Mouse (Mus musculus) cerebellum, adult 8-10 months (tissue): ENCODE data around the gene Lpin1.

ENCODE experiments used
- DNase-seq: peaks from one replicate; pipeline ENCODE4 v3.0.0; 2022

Lpin1 gene

GRCm38 (mm10) chr12:16610936-16611335 is at the start of gene Lpin1:
TSS of gene Lpin1 (minus strand) at chr12:16610966.
- no peak for DNase-seq

- no peak for DNase-seq
These were observed 46.4 kb upstream of the Lpin1 start for GRCm38 (mm10) chr12:16656906-16657875.

DNA sequence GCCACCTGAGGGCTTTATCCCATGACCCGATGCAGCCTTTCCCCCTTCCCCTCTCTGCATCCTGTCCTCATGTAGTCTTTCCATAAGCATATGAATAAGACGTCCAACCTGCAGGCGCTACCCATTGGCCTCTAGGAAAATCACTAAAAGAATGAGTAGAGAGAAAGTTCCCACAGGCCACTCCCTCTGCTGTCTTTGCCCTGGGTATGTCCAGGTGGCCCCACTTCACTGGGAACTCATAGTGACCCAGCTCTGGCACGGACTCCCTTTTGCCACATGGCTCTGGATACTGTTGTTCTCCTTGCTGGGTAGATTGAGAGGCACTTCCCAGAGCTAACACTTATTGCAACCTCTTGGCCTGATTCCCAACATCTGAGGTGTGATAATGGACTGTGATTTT is 44.8 kb upstream of the Lpin1 start:
- no peak for DNase-seq

DNA sequence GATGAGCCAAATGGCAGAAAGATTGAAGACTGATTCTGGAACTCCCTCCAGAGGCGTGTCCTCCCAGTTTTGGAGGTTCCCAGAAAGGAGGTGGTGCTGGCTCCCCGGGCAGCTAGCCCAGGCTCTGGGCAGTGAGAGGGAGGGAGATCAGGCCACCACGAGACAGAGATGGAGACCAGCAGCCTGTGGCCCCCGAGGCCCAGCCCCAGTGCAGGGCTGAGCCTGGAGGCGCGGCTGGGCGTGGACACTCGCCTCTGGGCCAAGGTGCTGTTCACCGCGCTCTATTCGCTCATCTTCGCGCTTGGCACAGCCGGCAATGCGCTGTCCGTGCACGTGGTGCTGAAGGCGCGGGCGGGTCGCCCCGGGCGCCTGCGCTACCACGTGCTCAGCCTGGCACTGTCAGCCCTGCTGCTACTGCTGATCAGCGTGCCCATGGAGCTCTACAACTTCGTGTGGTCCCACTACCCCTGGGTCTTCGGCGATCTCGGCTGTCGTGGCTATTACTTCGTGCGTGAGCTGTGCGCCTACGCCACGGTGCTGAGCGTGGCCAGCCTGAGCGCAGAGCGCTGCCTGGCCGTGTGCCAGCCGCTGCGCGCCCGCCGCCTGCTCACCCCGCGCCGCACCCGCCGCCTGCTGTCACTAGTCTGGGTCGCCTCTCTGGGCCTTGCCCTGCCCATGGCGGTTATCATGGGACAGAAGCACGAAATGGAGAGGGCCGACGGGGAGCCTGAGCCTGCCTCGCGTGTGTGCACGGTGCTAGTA is 42.7 kb upstream of the Lpin1 start, which contains the start of gene Ntsr2:
Gene Ntsr2 (plus strand): TSS at position 51 of the 762 bp plus-strand sequence.
- DNase-seq, result peak; percentile 14

GRCm38 (mm10) chr12:16649819-16650218 is 39.1 kb upstream of the Lpin1 start:
- DNase-seq, result no peak

- no peak for DNase-seq
These were observed 37.5 kb upstream of the Lpin1 start for GRCm38 (mm10) chr12:16648273-16648672.

- DNase-seq, result no peak
These were observed 36.1 kb upstream of the Lpin1 start for GRCm38 (mm10) chr12:16646780-16647409.

DNA sequence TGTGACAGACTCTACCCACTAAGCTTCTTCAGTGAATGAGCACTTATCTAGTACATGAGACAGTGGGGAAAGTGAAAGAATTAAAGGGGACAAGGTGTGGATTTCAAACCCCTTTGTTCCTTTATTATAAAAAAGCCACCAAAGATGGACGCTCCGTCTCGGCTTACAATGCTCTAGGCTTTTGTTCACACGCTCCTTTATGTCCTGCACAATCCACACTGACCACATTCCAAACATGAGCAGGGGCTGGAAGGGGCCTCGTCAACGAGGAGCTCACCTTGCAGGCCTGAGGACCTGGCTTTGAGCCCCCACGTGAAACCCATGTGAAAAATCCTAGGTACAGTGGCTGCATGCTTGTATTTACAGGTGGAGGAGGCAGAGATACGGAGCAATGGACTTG is 33.9 kb upstream of the Lpin1 start:
- DNase-seq, result no peak

DNA sequence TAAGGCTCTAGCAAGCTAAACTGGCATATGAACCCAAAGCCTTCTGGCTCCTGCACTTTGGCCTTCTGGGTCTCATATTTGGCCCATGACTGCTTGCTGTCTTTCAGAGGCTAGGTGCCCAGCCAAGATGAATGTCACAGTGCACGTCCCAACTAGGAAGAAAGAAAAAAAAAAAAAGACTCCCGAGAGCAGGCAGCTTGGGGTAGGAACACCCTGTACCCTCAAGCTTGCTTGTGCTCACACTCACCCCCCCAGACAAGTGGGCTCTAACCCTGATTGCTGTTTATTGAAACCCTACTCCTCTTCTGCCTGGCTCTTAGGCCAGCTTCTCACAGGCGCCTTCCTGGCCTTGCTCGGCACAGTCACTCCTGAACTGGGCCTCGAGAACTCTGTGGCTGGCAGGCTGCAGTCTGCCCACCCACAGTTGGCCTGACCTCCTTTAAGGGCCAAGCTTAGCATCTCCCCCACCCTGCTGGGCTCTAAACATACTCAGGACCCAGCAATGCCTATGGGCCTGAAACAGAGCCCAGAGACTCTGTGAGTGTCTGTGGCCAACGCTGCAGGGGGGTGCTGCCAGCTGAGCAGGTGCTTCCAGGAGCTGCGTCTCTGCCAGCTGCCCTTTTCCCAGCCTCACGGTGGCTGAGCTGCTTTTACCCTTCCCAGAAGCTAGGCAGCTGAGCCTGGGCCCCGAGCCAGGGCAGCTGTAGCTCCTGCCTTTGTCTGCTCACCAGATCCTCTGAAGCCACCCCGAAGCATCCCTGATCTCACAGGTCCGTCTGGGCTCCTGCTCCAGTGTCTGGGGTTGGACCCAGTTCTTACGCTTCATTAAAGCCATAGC is 33.0 kb upstream of the Lpin1 start:
- DNase-seq, result no peak

- DNase-seq, result no peak
These were observed 31.2 kb upstream of the Lpin1 start for GRCm38 (mm10) chr12:16642000-16642399.

- no peak for DNase-seq
These were observed 29.3 kb upstream of the Lpin1 start for GRCm38 (mm10) chr12:16640075-16640474.

- no peak for DNase-seq
These were observed 28.5 kb upstream of the Lpin1 start for GRCm38 (mm10) chr12:16639078-16639771.

DNA sequence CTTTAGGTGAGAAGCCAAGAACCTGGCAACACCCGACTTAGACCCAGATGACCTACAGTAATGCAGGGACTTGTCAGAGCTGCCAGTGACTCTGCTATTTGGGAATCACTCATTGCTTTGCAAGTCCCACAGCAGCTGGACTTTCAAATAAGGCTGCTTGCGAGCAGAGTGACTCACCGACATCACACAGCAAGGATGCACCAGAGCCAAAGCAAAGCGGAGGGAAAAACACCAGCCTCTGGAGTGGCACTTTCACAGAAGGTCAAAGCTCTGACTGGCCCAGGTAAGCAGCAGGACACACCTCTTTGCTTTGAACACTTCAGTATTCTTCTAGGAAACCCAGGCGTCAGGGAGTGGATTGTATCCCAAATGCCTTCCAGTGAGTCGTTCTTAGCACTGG is 25.1 kb upstream of the Lpin1 start:
- DNase-seq, result no peak

DNA sequence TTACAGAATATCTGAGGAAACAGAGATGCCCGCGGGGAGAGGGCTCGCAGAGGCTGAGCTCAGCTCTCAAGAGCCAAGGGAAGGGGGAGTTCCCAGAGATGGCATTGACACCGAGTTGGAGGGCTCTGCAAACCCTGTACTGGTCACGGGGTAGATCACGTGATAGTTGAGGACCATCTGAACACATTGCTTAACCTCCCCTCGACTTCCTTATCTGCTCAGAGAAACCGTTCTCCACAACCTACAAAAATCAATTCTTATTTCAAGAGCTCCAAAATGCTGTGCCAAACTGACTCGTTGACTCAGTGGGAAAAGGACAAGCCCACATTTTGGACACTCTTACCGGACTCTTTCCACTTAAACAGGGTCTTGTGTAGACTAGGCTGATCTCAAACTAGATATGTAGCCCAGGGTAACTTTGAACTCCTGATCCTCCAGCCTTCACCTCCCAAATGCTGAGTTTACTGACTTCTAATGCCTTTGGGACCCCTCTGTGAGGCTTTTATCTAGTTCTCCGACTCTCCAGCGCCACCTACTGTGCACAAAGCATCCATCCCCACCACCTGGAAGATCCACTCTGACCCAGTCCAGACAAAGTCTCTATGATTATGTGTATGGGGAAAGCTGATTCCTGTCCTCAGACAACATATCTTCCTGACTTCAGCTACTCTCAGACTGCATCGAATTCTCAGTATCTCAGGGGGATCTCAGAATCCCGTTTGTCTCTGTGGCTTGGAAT is 23.5 kb upstream of the Lpin1 start:
- DNase-seq, result peak; percentile 34

DNA sequence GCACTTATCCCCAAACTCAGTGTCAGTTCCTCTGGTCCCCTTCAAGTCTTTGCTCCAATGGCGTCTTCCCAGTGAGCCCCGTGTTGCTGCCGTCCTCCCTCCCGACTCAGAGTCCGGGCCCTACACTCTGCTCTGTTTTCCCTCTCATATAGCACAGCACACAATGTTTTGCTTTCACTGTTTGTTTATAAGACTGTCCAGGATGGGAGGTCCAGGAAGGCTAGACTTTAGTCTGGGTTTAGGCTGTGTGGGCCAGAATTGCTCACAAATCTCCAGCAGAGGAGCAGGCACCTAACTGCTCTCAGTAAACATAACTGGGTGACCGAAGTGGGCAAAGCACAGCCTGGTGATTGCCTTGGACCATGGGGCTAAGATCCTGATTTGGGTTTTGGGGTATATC is 22.5 kb upstream of the Lpin1 start:
- no peak for DNase-seq

GRCm38 (mm10) chr12:16631423-16631822 is 20.7 kb upstream of the Lpin1 start:
- DNase-seq, result no peak

GRCm38 (mm10) chr12:16630866-16631185 is 20.1 kb upstream of the Lpin1 start:
- no peak for DNase-seq

DNA sequence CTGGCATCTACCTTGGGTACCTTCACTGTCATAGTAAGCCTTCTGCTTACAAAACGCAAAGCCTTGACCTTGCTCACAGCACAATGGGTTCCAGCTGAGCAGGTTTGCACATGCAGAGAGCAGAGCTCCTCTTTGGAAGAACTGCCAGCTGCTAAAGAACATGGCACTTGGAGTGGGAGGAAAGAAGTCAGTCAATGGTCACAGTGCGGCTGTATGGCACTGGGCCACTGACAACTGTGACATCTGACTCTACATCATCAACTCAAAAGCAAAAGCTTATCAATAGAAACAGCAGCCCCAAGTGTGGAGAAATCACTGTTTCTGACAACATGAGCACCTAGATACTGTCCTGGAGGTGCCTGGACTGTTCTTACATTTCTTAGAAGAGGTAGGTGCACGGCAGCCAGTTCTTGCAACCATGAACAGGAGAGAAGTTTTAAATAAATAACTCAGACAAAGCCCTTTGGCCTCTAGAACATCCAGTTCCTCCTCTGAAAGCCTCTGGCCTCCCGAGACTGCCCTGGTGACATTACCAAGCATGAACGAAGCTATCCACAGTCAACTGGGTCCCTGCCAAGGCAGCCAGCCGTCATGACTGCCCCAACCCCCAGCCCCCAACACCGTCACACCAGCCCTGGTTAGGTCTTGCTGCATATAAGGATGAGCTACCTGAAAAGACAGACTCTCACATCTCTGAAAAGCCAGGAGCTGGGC is 19.5 kb upstream of the Lpin1 start:
- DNase-seq, result no peak

DNA sequence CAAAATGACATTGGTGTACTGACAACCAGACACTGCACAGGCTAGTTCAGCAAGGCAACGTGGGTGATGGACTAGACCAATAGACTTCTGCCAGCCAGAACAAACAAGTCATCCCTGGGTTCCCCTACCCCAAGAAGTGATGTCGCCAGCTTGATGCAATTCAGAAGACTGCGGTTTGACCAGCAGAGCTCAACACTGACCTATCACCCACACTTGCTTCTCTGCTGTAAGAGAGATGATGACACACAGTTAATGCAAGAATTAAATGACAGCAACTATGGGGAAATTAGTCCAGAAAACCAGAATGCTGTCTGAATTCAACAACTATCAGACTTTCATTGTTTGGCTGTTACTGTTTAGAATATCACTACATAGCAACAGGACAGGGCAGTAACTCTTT is 9.5 kb upstream of the Lpin1 start:
- DNase-seq, result no peak

DNA sequence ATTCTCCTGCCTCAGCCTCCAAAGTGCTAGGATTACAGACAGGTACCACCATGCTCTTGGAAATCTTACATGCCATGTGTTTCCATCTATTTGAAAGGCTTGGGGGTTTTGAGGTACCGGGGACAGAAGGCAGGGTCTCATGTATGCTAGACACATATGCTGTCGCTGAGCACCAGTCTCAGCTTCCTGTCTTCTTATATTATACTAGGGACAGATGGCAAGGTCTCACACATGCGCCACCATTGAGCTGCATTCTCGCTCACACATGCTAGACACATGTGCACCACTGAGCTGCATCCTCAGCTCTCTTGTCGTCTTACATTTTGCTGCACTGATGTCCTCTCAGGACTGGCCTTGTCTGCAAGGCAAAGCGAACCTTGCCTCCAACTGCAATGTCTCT is 8.7 kb upstream of the Lpin1 start:
- no peak for DNase-seq
